Mouse (Mus musculus): ENCODE measurements around the gene Jtb.
"Not testable (repeated sequence)": the region's sequence is repeated elsewhere in the genome, so short reads cannot be mapped to it uniquely, and the experiment has no call there.

Gene Jtb

GRCm38 (mm10) chr3:90222941-90223340, 8.5 kb upstream of the Jtb start:
- DNase-seq (ENCODE audit: low read depth, low spot score), result no peak

- DNase-seq (ENCODE audit: low read depth, low spot score), result no peak
Observed at GRCm38 (mm10) chr3:90224331-90224730, 7.1 kb upstream of the Jtb start.

- DNase-seq (ENCODE audit: low read depth, low spot score), result no peak
Observed at GRCm38 (mm10) chr3:90231075-90231474, 322 bp upstream of the Jtb start.

- DNase-seq (ENCODE audit: low read depth, low spot score), result no peak
Observed at GRCm38 (mm10) chr3:90241251-90241650, 9.9 kb downstream of the Jtb start.

GRCm38 (mm10) chr3:90241669-90242358, 10.4 kb downstream of the Jtb start:
- no peak for DNase-seq (ENCODE audit: low read depth, low spot score)

- no peak for DNase-seq (ENCODE audit: low read depth, low spot score)
Observed at GRCm38 (mm10) chr3:90242984-90243775, 11.8 kb downstream of the Jtb start, which contains the start of gene Creb3l4. Creb3l4 (minus strand) TSS chr3:90243512.

GRCm38 (mm10) chr3:90245406-90245805, 14.0 kb downstream of the Jtb start:
- no peak for DNase-seq (ENCODE audit: low read depth, low spot score)

GRCm38 (mm10) chr3:90247630-90247959, 16.2 kb downstream of the Jtb start:
- DNase-seq (ENCODE audit: low read depth, low spot score), result no peak

- peak; percentile 91 for DNase-seq (ENCODE audit: low read depth, low spot score)
Observed at GRCm38 (mm10) chr3:90247960-90248745, 16.8 kb downstream of the Jtb start, which contains the start of gene Slc39a1. Slc39a1 (plus strand) TSS chr3:90248172.

GRCm38 (mm10) chr3:90248746-90249100, 17.3 kb downstream of the Jtb start:
- no peak for DNase-seq (ENCODE audit: low read depth, low spot score)

- DNase-seq (ENCODE audit: low read depth, low spot score), result no peak
Observed at GRCm38 (mm10) chr3:90250791-90251190, 19.4 kb downstream of the Jtb start.

- DNase-seq (ENCODE audit: low read depth, low spot score), result not testable (repeated sequence)
Observed at GRCm38 (mm10) chr3:90251731-90252226, 20.4 kb downstream of the Jtb start.

GRCm38 (mm10) chr3:90252659-90253058, 21.3 kb downstream of the Jtb start:
- not testable (repeated sequence) for DNase-seq (ENCODE audit: low read depth, low spot score)

- DNase-seq (ENCODE audit: low read depth, low spot score), result not testable (repeated sequence)
Observed at GRCm38 (mm10) chr3:90253174-90253573, 21.8 kb downstream of the Jtb start.

GRCm38 (mm10) chr3:90253653-90254418, 22.4 kb downstream of the Jtb start, which contains the start of gene Crtc2:
Crtc2 (plus strand) TSS chr3:90254163.
- peak; percentile 98 for DNase-seq (ENCODE audit: low read depth, low spot score)

GRCm38 (mm10) chr3:90254419-90255193, 23.2 kb downstream of the Jtb start:
- DNase-seq (ENCODE audit: low read depth, low spot score), result no peak

- DNase-seq (ENCODE audit: low read depth, low spot score), result no peak
Observed at GRCm38 (mm10) chr3:90255194-90255565, 23.8 kb downstream of the Jtb start.

- DNase-seq (ENCODE audit: low read depth, low spot score), result no peak
Observed at GRCm38 (mm10) chr3:90255784-90256353, 24.5 kb downstream of the Jtb start.

- DNase-seq (ENCODE audit: low read depth, low spot score), result no peak
Observed at GRCm38 (mm10) chr3:90256731-90257530, 25.5 kb downstream of the Jtb start.
